ENCODE assay signal across 15 mouse cellular contexts in the genomic region with DNA sequence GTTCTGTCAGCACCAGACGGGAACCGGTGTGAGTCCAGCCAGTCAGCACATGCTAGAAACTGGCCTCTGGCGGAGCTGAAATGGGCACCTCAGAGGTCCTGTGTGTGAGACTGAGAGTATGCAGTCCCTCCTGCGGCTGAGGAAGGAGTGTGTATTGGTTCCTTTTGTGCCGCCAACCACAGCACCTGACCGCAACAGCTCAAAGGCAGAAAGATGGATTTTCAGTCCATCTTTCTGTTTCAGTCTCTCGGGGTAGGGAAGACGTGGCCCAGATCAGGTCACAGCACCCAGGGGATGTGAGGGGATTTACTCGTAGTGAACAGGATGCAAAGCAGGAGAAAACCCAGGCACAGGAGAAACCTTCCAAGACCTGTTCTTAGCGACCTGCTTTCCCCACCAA. TPM values are rescaled to one million over a fixed set of nuclear protein-coding genes. Genes with fewer than 3 reads are reported as not detected.
"Had no signal": no experiment of that assay in that cellular context is flagged by ENCODE, and none has a peak within 500 bp of the region (broad histone marks: within the 10 kb centered on the region; RNA-seq: fewer than 3 reads in every experiment).

No protein-coding gene starts in this region.

- H3K27ac ChIP-seq: kidney, postnatal 0 days; layer of hippocampus, adult 2 months; limb, embryonic 15.5 days; liver, embryonic 14.5 days; macrophage; midbrain, embryonic 12.5 days; midbrain, embryonic 15.5 days; neural tube, embryonic 12.5 days had no signal

- DNase-seq: layer of hippocampus, adult 9-11 months; liver, postnatal 0 days; lung, embryonic 14.5 days; thymus, postnatal 25 days had no signal

- H3K9me3 ChIP-seq: limb, embryonic 15.5 days; midbrain, embryonic 12.5 days; midbrain, embryonic 15.5 days; neural tube, embryonic 12.5 days had no signal

- H3K9ac ChIP-seq: limb, embryonic 15.5 days; liver, embryonic 14.5 days; liver, postnatal 0 days; lung, embryonic 14.5 days; midbrain, embryonic 12.5 days; midbrain, embryonic 15.5 days; neural tube, embryonic 12.5 days had no signal

- H3K27me3 ChIP-seq: limb, embryonic 15.5 days; midbrain, embryonic 12.5 days; midbrain, embryonic 15.5 days; neural tube, embryonic 12.5 days had no signal

- ATAC-seq: liver, postnatal 0 days; lung, postnatal 0 days; midbrain, embryonic 15.5 days had no signal

- H3K4me2 ChIP-seq: limb, embryonic 15.5 days; liver, embryonic 11.5 days; lung, embryonic 14.5 days; midbrain, embryonic 12.5 days; midbrain, embryonic 15.5 days; neural tube, embryonic 12.5 days had no signal

- H3K4me3 ChIP-seq: layer of hippocampus, adult 2 months; limb, embryonic 15.5 days; midbrain, embryonic 12.5 days; midbrain, embryonic 15.5 days; neural tube, embryonic 12.5 days had no signal

- H3K36me3 ChIP-seq: limb, embryonic 15.5 days; midbrain, embryonic 12.5 days; midbrain, embryonic 15.5 days; neural tube, embryonic 12.5 days had no signal

RNA-seq across cellular contexts. Expression of a gene that starts 25.0 kb away (rescaled TPM):
- total RNA-seq: neutrophil, adult 5-6 weeks had no signal

RNA-seq across cellular contexts. Expression of a gene that starts 25.0 kb away (rescaled TPM):
- total RNA-seq: neutrophil, adult 5-6 weeks had no signal
